ENCODE assay signal across 29 mouse cellular contexts in genomic region chr14:88264771-88265170, GRCm38 (mm10).
"Had no signal": no experiment of that assay in that cellular context is flagged by ENCODE, and none has a peak within 500 bp of the region (broad histone marks: within the 10 kb centered on the region; RNA-seq: fewer than 3 reads in every experiment).

No protein-coding gene starts in this region.

- ATAC-seq: liver, embryonic 12.5 days; liver, postnatal 0 days; lung, postnatal 0 days; midbrain, embryonic 13.5 days; midbrain, embryonic 15.5 days; midbrain, embryonic 16.5 days had no signal

- H3K27ac ChIP-seq: limb, embryonic 10.5 days; limb, embryonic 12.5 days; limb, embryonic 13.5 days; limb, embryonic 15.5 days; liver, embryonic 12.5 days; liver, embryonic 13.5 days; liver, embryonic 14.5 days; liver, embryonic 15.5 days; lung, embryonic 15.5 days; macrophage; midbrain, embryonic 10.5 days; midbrain, embryonic 12.5 days; midbrain, embryonic 13.5 days; midbrain, embryonic 15.5 days had no signal

- H3K4me3 ChIP-seq: limb, embryonic 10.5 days; limb, embryonic 12.5 days; limb, embryonic 13.5 days; limb, embryonic 15.5 days; liver, embryonic 12.5 days; liver, embryonic 13.5 days; liver, embryonic 15.5 days; lung, embryonic 15.5 days; megakaryocyte, embryonic 14.5 days; midbrain, embryonic 10.5 days; midbrain, embryonic 12.5 days; midbrain, embryonic 13.5 days; midbrain, embryonic 15.5 days; myocyte had no signal

- DNase-seq: left cerebral cortex, postnatal 4 days; liver; liver, embryonic 13.5 days; liver, postnatal 0 days; lung, adult 18-20 months; lung, adult 2 months; lung, embryonic 14.5 days; lung, postnatal 10 days; lung, postnatal 14 days; lung, postnatal 36 days; lung, postnatal 4 days; midbrain, embryonic 14.5 days had no signal
